Mouse (Mus musculus) liver, postnatal 0 days (tissue): ENCODE data around the gene Arf3.

Experiments
- CTCF ChIP-seq: sonication (generic); IDR thresholded peaks from 2 replicates; pipeline ENCODE4 v1.5.1; 2016; ENCODE audit warnings: antibody characterized with exemption, low read depth
- EP300 ChIP-seq: IDR thresholded peaks from 2 replicates; pipeline ENCODE4 v1.6.1; 2016; ENCODE audit warnings: antibody characterized with exemption, low read depth, mild to moderate bottlenecking

GRCm38 (mm10) chr15:98738796-98739195 lies 24.2 kb downstream of the Arf3 start:
- TF ChIP-seq CTCF (peak; percentile 52), EP300 (no peak)
